Mouse (Mus musculus) megakaryocyte-erythroid progenitor cell, adult 5 weeks (primary cell): Measurements from ENCODE around the gene Gm16440. TPM values are rescaled to one million over a fixed set of nuclear protein-coding genes. Genes with fewer than 3 reads are reported as not detected.

ENCODE experiments used
- polyA plus RNA-seq: library from polyadenylated mRNA; stranded (reverse); fragments of >175 nt; gene quantifications from 2 replicates; pipeline ENCODE4 v1.2.3, GENCODE M21; 2012

Gene Gm16440
- polyA plus RNA-seq = not detected in 2 replicates

DNA sequence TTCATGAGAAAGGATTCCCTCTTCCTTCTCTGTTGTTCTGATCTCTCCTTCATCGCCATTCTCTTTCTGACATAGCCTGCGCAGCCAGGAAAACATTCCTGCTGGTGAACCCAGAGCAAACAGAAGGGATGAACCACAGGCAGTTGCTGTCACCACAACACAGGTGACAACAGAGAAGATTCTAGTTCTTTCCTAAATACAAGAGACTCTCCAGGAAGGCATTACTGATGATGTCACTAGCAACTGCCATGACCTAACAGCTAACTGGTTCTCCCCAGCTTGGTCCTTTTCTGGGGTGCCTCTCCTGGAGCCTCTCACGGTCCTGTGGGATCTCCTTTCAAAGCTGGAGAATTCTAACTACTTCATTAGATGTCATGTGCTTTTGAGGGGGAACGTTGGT, at the start of gene Gm16440:
Gm16440 (minus strand) TSS at position 101 of the 400 bp plus-strand sequence.

DNA sequence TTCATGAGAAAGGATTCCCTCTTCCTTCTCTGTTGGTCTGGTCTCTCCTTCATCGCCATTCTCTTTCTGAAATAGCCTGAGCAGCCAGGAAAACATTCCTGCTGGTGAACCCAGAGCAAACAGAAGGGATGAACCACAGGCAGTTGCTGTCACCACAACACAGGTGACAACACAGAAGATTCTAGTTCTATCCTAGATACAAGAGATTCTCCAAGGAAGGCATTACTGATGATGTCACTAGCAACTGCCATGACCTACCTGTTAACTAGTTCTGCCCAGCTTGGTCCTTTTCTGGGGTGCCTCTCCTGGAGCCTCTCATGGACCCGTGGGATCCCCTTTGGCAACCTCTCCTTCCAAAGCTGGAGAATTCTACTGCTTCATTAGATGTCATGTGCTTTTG, 22.3 kb upstream of the Gm16440 start, which contains the start of gene Gm3591:
Gm3591 (minus strand) TSS at position 101 of the 400 bp plus-strand sequence.

DNA sequence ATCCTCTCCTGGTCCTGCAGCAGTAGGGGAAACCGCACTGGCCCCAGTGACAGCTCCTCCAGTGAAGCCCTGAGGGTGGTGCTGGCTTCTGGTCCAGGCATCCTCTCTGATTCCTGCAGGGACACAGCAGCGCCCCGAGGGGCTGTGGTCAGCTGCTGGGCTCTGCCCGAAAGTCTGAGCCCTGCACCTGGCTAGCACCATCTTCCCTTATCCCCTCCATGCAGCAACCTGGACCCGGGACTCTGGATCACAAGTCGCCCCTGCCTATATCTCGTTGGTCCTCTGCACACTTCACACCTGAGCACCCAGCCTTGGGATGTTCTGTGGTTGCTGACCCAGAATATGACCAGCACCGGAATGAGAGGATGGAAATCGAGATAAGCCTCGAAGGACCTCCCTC, 46.5 kb downstream of the Gm16440 start, which contains the start of gene Gm3618:
Gm3618 (minus strand) TSS at position 101 of the 400 bp plus-strand sequence.

Other genes with a start within 250 kb of the Gm16440 start
- gene Gm21560, start 171.0 kb downstream of the Gm16440 start, polyA plus RNA-seq = not detected in 2 replicates
- not detected in 2 replicates for gene Gm3411, start 103.1 kb downstream of the Gm16440 start, polyA plus RNA-seq
- gene Gm21103, start 85.5 kb downstream of the Gm16440 start, polyA plus RNA-seq = not detected in 2 replicates
- gene Gm3618, start 46.6 kb downstream of the Gm16440 start, polyA plus RNA-seq = not detected in 2 replicates
- gene Gm3591, start 22.2 kb upstream of the Gm16440 start, polyA plus RNA-seq = not detected in 2 replicates
- gene Gm3594, start 54.3 kb upstream of the Gm16440 start, polyA plus RNA-seq = not detected in 2 replicates
- 0.24 TPM in 1 of 2 replicates, not detected in the other for gene Gm8356, start 147.0 kb upstream of the Gm16440 start, polyA plus RNA-seq
- gene Gm3629, start 200.3 kb upstream of the Gm16440 start, polyA plus RNA-seq = not detected in 2 replicates
- gene Gm3460, start 232.1 kb upstream of the Gm16440 start, polyA plus RNA-seq = not detected in 2 replicates